Mouse (Mus musculus) bone marrow, adult 2 months (tissue): ENCODE data around the gene Serp2. TPM values are rescaled to one million over a fixed set of nuclear protein-coding genes. Genes with fewer than 3 reads are reported as not detected.
A peak's percentile ranks its signal among the peaks of the same experiment; 100 is the strongest.

Experiments used
- H3K27ac ChIP-seq: fragments of 200-500 bp; 2 replicates; pipeline ENCODE4 v1.5.1; 2012; ENCODE audit warnings: low read depth, mild to moderate bottlenecking, control low read depth, inconsistent platforms, low read length; ENCODE audit not compliant: control insufficient read depth, poor library complexity, insufficient read depth
- H3K4me1 ChIP-seq: fragments of 200-500 bp; 2 replicates; pipeline ENCODE4 v1.6.1; 2011; ENCODE audit warnings: low read length; ENCODE audit not compliant: control insufficient read depth, insufficient read depth
- H3K4me3 ChIP-seq: fragments of 200-500 bp; replicated peaks from 2 replicates; pipeline ENCODE3; 2011; ENCODE audit warnings: mild to moderate bottlenecking, low read depth, low read length, control low read depth; ENCODE audit not compliant: control insufficient read depth
- CTCF ChIP-seq: fragments of 200-500 bp; IDR thresholded peaks from 2 replicates; pipeline ENCODE4 v1.5.1; 2011; ENCODE audit warnings: low read length, control low read depth; ENCODE audit not compliant: control insufficient read depth, insufficient read depth
- POLR2A ChIP-seq: fragments of 200-500 bp; IDR thresholded peaks from 2 replicates; pipeline ENCODE4 v1.6.1; 2011; ENCODE audit warnings: low read depth, mild to moderate bottlenecking, control low read depth, low read length, borderline replicate concordance; ENCODE audit not compliant: control insufficient read depth
- WGBS: fragments of 180-500 bp; shearing (Covaris S2); methylation state at CpG from one replicate; pipeline ENCODE4 v1.1.7; 2018; 5-methylcytosine and 5-hydroxymethylcytosine counted together
- polyA plus RNA-seq: library from polyadenylated mRNA; stranded (reverse); fragments of >200 nt; gene quantifications from 2 replicates; pipeline ENCODE4 v1.2.4, GENCODE M21; 2011; ENCODE audit warnings: low replicate concordance; ENCODE audit not compliant: missing spikeins, insufficient read depth, insufficient read length

Gene Serp2
- polyA plus RNA-seq, 1 experiment: not detected

GRCm38 (mm10) chr14:76513395-76514049 lies 43.2 kb downstream of the Serp2 start:
- no peak overlapping the region for H3K27ac ChIP-seq
- TF ChIP-seq CTCF: no peak
- no peak for TF ChIP-seq POLR2A
- WGBS: 39% methylated on average over 11 of the region's 11 CpGs
- H3K4me1 ChIP-seq: no peaks in the 10 kb centered on the region; the same call in 1 of the 2 replicates
- H3K4me3 ChIP-seq: no peak overlapping the region

GRCm38 (mm10) chr14:76511971-76512370 lies 44.7 kb downstream of the Serp2 start:
- Histone ChIP-seq H3K4me3 (no peak overlapping the region), H3K4me1 (no peaks in the 10 kb centered on the region), H3K27ac (no peak overlapping the region)
- 75% methylated on average over 7 of the region's 7 CpGs for WGBS
- TF ChIP-seq CTCF (no peak), POLR2A (no peak)

- H3K4me1 ChIP-seq: no peaks in the 10 kb centered on the region
- H3K27ac ChIP-seq: no peak overlapping the region
- 92% methylated on average over 10 of the region's 10 CpGs for WGBS
- no peak overlapping the region for H3K4me3 ChIP-seq
- TF ChIP-seq CTCF: no peak
- no peak for TF ChIP-seq POLR2A
These were observed 48.0 kb downstream of the Serp2 start for GRCm38 (mm10) chr14:76508701-76509100.

GRCm38 (mm10) chr14:76507804-76508500 lies 48.7 kb downstream of the Serp2 start:
- no peaks in the 10 kb centered on the region for H3K4me1 ChIP-seq
- TF ChIP-seq POLR2A (no peak), CTCF (no peak)
- no peak overlapping the region for H3K4me3 ChIP-seq
- 77% methylated on average over 9 of the region's 9 CpGs for WGBS
- no peak overlapping the region for H3K27ac ChIP-seq

GRCm38 (mm10) chr14:76507357-76507756 lies 49.3 kb downstream of the Serp2 start:
- no peak overlapping the region for H3K27ac ChIP-seq
- 85% methylated on average over 7 of the region's 7 CpGs for WGBS
- no peak overlapping the region for H3K4me3 ChIP-seq
- H3K4me1 ChIP-seq: no peaks in the 10 kb centered on the region
- TF ChIP-seq CTCF: no peak
- no peak for TF ChIP-seq POLR2A

GRCm38 (mm10) chr14:76506425-76507205 lies 50.1 kb downstream of the Serp2 start:
- Histone ChIP-seq H3K27ac (0 out of 2 replicates have a peak overlapping the region, but pooled peaks have one; percentile 29), H3K4me3 (peak overlapping the region; percentile 28), H3K4me1 (no peaks in the 10 kb centered on the region)
- TF ChIP-seq CTCF (no peak), POLR2A (no peak)
- 80% methylated on average over 27 of the region's 27 CpGs for WGBS

- peak overlapping the region; percentile 89 for H3K4me3 ChIP-seq
- H3K27ac ChIP-seq: peak overlapping the region; percentile 76
- TF ChIP-seq POLR2A (peak; percentile 27; the same call in 1 of the 2 replicates), CTCF (no peak)
- H3K4me1 ChIP-seq: no peaks in the 10 kb centered on the region
- WGBS: 1% methylated on average over 31 of the region's 31 CpGs
These were observed 51.1 kb downstream of the Serp2 start for GRCm38 (mm10) chr14:76505439-76506220.

GRCm38 (mm10) chr14:76505101-76505438 lies 51.6 kb downstream of the Serp2 start:
- WGBS: under 1% methylated on average over 10 of the region's 10 CpGs
- peak overlapping the region; percentile 76 for H3K27ac ChIP-seq
- H3K4me3 ChIP-seq: peak overlapping the region; percentile 89
- H3K4me1 ChIP-seq: no peaks in the 10 kb centered on the region
- TF ChIP-seq CTCF (no peak), POLR2A (no peak)
